Mouse (Mus musculus): ENCODE measurements at regions not wholly inside any gene's neighbourhood (a gene's known extent, or its start where the extent isn't known, plus 50 kb on each side); places are given as distances from the start of the nearest gene placed in this dataset.

DNA sequence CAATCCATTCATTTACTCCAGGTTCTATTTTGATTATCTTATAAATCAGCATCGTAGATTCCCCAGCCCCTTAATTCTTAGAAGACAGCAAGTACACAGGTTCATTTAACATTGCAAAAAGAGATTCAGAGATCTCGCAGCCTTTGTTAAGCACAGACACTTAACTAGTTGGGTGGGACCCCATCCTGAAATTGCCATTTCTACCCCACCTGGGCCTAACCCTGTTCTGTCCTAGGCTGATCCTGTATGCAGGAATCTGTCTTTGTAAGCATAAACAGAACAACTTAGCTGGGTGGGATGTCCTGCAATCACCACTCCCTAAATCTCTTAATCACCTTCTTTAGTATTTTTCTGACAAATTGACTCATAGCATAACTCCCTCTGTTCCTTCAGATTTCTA is 462.8 kb upstream of the Arrdc3 start:
- DNase-seq: no peak
